Mouse (Mus musculus) inflammation-experienced regulatory T-cells, adult 6 months (primary cell): ENCODE data around the gene Mkks. TPM values are rescaled to one million over a fixed set of nuclear protein-coding genes. Genes with fewer than 3 reads are reported as not detected.

Experiments used
- ATAC-seq: one replicate; pipeline ENCODE4 v1.8.0; 2017
- polyA plus RNA-seq, 3 experiments: library from polyadenylated mRNA; unstranded; fragments of 100-300 nt; shearing (Covaris generic); gene quantifications; one replicate each; pipeline ENCODE4 v1.2.1; 2017

The Mkks gene
- 10 to 100 TPM; 11.4 to 13.7 (median 11.5) TPM for polyA plus RNA-seq

GRCm38 (mm10) chr2:136891068-136891950, at the start of gene Mkks, which contains the start of the genes Slx4ip and AL731706.1:
Mkks (minus strand) TSS chr2:136891389.
Slx4ip (plus strand) TSS chr2:136891218.
AL731706.1 (minus strand) TSS chr2:136891389.
- peak; percentile 84 for ATAC-seq

- no peak for ATAC-seq
These were observed 47.1 kb upstream of the Mkks start for GRCm38 (mm10) chr2:136938249-136938648.

- no peak for ATAC-seq
These were observed 45.5 kb upstream of the Mkks start for GRCm38 (mm10) chr2:136936391-136937288.

GRCm38 (mm10) chr2:136921003-136921408, 29.8 kb upstream of the Mkks start:
- ATAC-seq = no peak

DNA sequence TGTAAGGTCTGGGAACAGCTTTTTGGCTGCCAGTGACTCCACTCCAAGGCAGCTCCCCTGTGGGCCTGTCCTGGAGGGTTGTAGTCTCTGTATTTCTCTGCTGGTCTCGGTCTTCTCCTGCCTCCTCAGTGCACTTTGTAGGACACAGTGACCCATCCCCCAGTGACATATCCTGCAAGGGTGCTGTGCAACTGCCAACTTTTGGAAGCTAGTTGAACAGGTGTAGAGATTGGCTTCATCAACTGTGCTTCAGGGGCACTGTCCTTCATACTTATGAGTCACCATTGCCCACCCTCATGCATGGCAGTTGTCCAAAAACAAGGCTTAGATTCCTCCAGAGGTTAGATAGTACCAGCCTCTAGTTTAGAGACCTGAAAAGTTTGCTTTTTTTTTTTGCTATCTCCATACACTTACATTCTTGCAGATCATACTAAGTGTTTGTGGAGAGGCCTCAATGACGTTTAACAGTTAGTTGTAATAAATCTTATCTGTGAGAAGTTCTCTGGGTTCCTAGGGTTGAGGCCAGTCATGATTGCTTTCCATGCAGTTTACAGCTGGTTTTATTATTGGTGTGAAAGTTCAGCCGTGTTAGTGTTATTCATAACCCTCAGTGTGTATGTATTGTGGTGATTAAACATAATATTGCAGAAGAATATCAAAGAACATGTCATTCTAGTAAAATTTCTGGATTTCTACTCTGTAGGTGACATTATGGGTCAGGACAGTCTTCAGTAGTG, 29.2 kb upstream of the Mkks start:
- no peak for ATAC-seq

- ATAC-seq = no peak
These were observed 28.2 kb upstream of the Mkks start for GRCm38 (mm10) chr2:136919433-136919832.

DNA sequence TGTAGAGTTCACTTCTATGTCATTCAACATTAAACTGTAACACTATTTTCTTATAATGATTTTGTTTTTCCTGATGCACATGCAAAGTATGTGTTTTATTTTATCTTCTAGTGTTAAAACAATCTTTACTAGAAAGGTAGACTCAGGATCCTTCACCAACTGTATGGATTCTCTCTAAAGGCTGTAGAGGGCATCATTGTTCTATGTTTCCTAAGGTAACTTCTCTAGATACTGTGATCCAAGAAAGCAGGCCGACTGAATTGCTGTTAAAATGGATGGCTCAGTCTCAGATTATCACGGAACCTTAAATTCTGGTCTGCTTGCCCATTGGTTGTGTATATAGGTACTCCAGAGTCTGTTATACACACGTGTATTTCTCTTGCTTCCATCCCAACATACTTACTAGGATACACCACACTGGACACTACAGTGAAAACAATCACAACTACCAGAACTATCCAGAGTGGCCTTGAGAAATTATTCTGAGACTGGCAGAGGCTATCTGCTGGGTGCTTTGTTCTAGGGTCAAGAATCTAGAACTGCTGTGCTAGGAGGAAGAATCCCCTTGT, 23.2 kb upstream of the Mkks start:
- ATAC-seq = no peak

GRCm38 (mm10) chr2:136913021-136913420, 21.8 kb upstream of the Mkks start:
- no peak for ATAC-seq

DNA sequence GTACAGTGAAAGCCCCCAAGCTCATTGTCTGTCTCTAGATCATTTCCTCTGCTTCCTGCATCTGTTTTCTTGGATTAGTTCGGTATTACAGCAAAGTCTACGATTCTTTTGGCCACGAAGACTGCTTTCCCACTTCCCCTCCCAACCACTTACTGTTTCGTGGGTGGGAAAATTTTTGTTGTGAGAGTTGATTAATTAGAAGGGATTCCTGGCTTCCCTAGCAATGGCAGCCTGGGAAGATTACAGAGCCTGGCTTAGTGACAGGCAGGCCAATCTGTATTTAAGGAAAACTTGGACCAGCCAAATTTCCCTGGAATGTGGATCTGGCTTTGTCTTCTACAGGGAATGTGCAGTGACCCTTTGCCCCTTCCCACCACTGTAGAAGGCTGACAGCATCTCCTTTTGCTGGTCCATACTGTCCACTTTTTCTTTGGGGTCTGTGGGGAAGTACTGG, 20.8 kb upstream of the Mkks start:
- ATAC-seq = no peak

GRCm38 (mm10) chr2:136909298-136909697, 18.1 kb upstream of the Mkks start:
- no peak for ATAC-seq

DNA sequence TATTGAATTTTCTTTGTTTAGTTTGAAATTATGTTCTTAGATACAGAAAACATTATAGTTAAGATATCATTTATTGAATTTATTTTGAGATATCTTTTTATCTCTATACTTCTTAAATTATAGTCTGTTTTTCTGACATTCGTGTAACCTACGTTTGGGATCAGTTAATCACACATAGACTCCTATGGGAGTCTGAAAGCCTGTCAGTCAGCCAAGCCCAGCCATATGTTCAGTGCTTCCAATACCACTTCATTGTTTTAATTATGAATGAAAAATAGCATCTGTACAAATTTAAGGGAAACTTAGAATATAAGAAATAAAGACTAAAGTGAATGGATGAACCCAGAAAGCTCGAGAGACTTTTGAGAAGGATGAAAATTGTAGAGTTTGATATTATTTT, 17.4 kb upstream of the Mkks start:
- ATAC-seq = no peak

DNA sequence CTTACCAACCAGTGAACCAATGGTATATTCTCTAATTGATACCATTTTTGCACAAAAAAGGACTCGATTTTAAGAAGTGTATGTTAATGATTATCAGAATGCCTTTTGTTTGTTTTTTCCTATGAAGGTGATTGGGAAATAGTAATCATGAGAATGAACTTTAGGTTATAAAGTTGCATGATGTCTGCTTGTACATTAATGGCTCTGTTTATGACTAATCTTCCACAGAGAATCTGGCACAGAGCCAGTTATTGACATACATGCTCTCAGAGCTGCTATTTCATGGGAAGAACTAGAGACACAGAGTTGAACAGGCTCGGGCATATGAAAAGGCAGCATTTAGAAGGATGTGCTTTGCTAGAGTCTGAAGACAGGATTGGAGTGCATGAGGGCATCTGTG, 4.9 kb upstream of the Mkks start:
- ATAC-seq = no peak

- no peak for ATAC-seq
These were observed 3.3 kb upstream of the Mkks start for GRCm38 (mm10) chr2:136894494-136894893.

GRCm38 (mm10) chr2:136891951-136892371, 772 bp upstream of the Mkks start:
- ATAC-seq = peak; percentile 74

DNA sequence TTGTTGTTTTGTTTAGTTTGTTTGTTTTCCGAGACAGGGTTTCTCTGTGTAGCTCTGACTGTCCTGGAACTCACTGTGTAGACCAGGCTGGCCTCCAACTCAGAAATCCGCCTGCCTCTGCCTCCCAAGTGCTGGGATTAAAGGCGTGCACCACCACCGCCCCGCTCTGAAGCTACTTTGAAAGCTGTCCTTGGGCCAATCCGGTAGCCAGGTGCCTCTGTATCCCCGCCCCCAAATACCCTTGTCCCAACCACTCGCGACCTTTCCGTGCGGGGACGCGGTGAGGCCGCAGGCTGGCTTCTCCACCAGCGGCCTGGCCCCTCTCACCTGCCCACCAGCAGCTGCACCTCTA, 497 bp downstream of the Mkks start:
- peak; percentile 55 for ATAC-seq

DNA sequence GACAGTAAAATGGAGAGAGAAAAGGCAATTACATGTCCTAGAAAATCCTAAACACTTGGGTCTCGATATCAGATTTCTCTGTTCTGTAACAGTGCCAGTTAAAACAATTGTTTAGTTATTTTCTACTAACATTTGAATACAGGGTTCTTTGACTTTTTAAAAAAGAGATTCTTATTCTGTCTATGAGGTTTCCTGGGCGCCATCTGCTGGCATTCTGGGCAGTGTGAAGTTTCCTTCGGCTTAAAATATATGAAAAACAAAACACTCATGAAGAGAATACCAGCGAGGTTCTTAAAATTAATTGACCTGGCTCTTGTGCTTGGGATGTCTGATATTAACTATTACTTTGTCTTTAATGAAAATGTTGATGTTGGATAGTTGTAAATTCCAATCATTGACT, 4.3 kb downstream of the Mkks start:
- no peak for ATAC-seq

DNA sequence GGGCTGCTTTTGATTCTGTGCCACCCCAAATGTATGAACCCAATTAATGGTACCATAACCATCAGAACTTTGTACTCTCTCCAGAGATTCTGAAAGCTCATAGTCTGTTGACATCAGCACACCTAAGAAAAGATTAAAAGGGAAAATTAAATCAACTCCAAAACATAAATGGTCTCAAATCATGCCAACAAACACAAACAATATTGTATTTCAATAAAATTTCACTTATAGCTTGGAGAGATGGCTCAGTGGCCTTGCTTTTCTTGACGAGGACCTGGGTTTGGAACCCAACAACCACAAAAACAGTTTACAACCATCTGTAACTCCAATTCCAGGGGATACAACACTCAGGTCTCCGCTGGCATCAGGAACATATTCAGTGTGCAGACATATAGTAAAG, 5.6 kb downstream of the Mkks start, which contains the start of gene AL731706.2:
TSS of gene AL731706.2 (minus strand) at position 101 of the 400 bp plus-strand sequence.
- no peak for ATAC-seq

DNA sequence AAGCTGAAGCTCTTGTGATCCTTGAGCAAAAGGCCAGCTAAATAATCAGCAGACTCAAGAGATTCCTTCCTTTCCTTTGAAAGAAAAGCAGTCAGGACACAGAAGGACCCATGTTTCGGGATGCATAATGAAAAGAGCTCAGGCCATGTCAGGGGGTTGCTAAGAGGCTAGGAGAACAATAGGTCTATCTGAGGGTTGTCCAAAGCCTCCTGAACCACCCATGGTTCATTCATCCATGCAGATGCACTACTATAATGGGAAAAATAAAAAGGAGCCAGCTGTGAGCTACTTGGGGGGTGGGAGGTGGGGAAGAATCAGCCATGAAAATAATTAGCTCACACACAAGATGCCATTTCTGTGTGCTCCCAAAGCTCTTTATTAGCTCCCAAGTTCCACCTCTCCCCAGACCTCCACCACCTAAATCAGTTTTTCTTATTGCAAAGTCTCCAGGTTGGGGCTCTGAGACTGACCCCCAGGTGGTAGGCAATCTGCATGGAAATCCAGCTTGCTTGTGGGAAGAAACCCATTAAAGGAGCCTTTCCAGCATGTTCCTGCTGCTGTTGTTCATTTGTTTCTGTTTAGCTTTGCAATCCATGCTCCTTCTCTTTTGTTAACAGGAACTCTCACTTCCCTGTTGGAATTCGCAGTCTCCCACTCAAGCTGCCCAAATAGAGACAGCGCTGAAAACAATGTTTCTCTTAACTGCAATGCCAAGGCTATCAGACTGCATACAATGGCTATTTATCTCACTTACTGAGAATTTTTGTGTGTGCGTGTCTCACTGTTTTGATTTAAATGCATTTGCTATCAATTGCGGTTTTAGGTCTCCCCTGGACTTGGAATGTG, 36.4 kb downstream of the Mkks start:
- no peak for ATAC-seq

DNA sequence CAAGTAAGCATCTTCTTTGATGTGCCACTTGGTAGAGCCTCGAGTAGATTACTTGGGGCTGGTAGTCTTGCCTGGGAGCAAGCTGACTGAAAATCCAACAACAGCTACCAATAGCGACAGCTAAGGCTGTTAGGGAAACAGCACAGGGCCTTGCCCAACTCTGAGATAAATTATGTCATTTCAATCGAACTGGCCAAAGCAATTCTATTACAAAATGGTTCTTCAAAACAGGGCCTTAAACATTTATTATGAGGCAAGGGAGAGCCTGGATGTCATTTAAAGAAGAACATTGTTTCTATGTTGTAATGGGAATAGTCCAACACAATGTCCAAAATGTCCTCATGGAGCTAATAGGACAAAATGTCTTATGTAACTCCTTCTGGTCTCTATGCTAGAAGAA, 40.8 kb downstream of the Mkks start:
- no peak for ATAC-seq

DNA sequence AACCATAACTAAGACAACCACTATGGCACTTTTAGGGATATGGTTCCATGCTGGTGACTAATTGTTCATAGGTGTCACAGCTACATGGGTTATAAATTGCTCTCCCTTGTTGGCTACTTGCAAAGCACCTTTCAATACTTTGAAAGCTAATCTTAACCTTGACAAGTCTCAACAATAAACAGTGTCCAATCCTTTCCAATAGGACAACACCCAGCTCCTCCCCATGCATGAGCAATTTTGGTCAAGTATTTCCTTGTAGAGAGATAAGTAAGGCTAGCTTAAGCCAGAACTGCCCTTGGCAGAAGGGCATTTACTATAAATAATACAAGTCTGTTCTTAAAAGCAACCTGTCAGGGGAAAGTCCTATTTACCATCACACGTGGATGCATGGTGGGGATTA, 53.2 kb downstream of the Mkks start:
- no peak for ATAC-seq

- no peak for ATAC-seq
These were observed 55.3 kb downstream of the Mkks start for GRCm38 (mm10) chr2:136835882-136836281.
